ENCODE assay signal across 8 mouse cellular contexts in genomic region chr6:86851561-86851960, GRCm38 (mm10). TPM values are rescaled to one million over a fixed set of nuclear protein-coding genes. Genes with fewer than 3 reads are reported as not detected.
DNase-seq lines count a peak whose midpoint lies in the region; ATAC-seq lines count a peak whose summit lies in the region.

No protein-coding gene starts in this region.

- DNase-seq in adrenal gland, adult 2 months, result peak; percentile 25
- DNase-seq in adrenal gland, postnatal 14 days, result no peak
- DNase-seq in 3T3-L1 (ENCODE audit: low read depth, low spot score), result peak; percentile 42
- no peak for DNase-seq in hindbrain, embryonic 10.5 days (ENCODE audit: low spot score)
- no peak for DNase-seq in liver, embryonic 11.5 days (ENCODE audit: low spot score)
- DNase-seq in cerebellum, adult 8-10 months, result no peak
- DNase-seq in right cerebral cortex, postnatal 36 days (ENCODE audit: low spot score in 2 of 2), result no peak
- no peak for DNase-seq in frontal cortex, postnatal 25 days (ENCODE audit: low spot score in 2 of 2)

- ATAC-seq in liver, embryonic 11.5 days (replicated peaks; ENCODE audit: low FRiP score), result no peak

- WGBS in hindbrain, embryonic 10.5 days, result 24% methylated on average over 1 of the region's 1 CpGs
- 14% methylated on average over 1 of the region's 1 CpGs for WGBS in liver, embryonic 11.5 days

- H3K9ac ChIP-seq in liver, embryonic 11.5 days (ENCODE audit: low read depth, low read length), result peak overlapping the region; percentile 31; the same call in 1 of the 2 replicates

- peaks cover 38% of the 10 kb centered on the region for H3K4me1 ChIP-seq in hindbrain, embryonic 10.5 days (replicated peaks)
- peaks cover 38% of the 10 kb centered on the region for H3K4me1 ChIP-seq in liver, embryonic 11.5 days (replicated peaks; ENCODE audit: control insufficient read depth, insufficient read depth, low read length)

- no peaks in the 10 kb centered on the region for H3K27me3 ChIP-seq in hindbrain, embryonic 10.5 days (ENCODE audit: insufficient read depth, poor library complexity, severe bottlenecking)
- no peaks in the 10 kb centered on the region for H3K27me3 ChIP-seq in liver, embryonic 11.5 days (replicated peaks; ENCODE audit: control insufficient read depth, insufficient read depth, low read length)

- no peaks in the 10 kb centered on the region for H3K9me3 ChIP-seq in hindbrain, embryonic 10.5 days
- no peaks in the 10 kb centered on the region for H3K9me3 ChIP-seq in liver, embryonic 11.5 days (ENCODE audit: control insufficient read depth, low read length)

- peaks cover 25% of the 10 kb centered on the region for H3K36me3 ChIP-seq in hindbrain, embryonic 10.5 days
- 0 out of 2 replicates have a peak, but pooled peaks cover 4% of the 10 kb centered on the region for H3K36me3 ChIP-seq in liver, embryonic 11.5 days (ENCODE audit: control insufficient read depth, insufficient read depth, low read length)

- peak overlapping the region; percentile 84 for H3K4me3 ChIP-seq in hindbrain, embryonic 10.5 days
- H3K4me3 ChIP-seq in liver, embryonic 11.5 days (ENCODE audit: low read depth, low read length), result peak overlapping the region; percentile 85; the same call in 1 of the 2 replicates

- H3K27ac ChIP-seq in hindbrain, embryonic 10.5 days, result peak overlapping the region; percentile 97; the same call in 1 of the 2 replicates
- no peak overlapping the region for H3K27ac ChIP-seq in liver, embryonic 11.5 days (ENCODE audit: low read depth, low read length)

- H3K4me2 ChIP-seq in liver, embryonic 11.5 days, result peak overlapping the region; percentile 88

RNA-seq across cellular contexts. Expression of gene Aak1, which starts 2.2 kb away (rescaled TPM):
- total RNA-seq in adrenal gland, adult 2 months (2021), result 100 to 1,000 TPM in 1 of 2 experiments, 10 to 100 TPM in 1; 97.0 to 100 TPM
- 23.0 and 30.3 TPM in 2 replicates for polyA plus RNA-seq in adrenal gland, adult 2 months (2012; rRNA removed)
- total RNA-seq in adrenal gland, postnatal 14 days (2021), result 81.9 and 88.8 TPM in 2 replicates
- 12.1 and 18.8 TPM in 2 replicates for polyA plus RNA-seq in hindbrain, embryonic 10.5 days (2016; fragmentation: Nextera tagmentation; extraction: Ambion mirVana)
- polyA plus RNA-seq in liver, embryonic 11.5 days (2014; fragmentation: Nextera tagmentation; extraction: Ambion mirVana), result 13.1 TPM in 2 replicates

RNA-seq across cellular contexts. Expression of gene Anxa4, which starts 58.2 kb away (rescaled TPM):
- total RNA-seq in adrenal gland, adult 2 months (2021), result 10 to 100 TPM; 69.6 to 78.0 TPM
- 16.7 TPM in 2 replicates for polyA plus RNA-seq in adrenal gland, adult 2 months (2012; rRNA removed)
- 54.6 and 55.5 TPM in 2 replicates for total RNA-seq in adrenal gland, postnatal 14 days (2021)
- 7.4 and 8.7 TPM in 2 replicates for polyA plus RNA-seq in hindbrain, embryonic 10.5 days (2016; fragmentation: Nextera tagmentation; extraction: Ambion mirVana)
- polyA plus RNA-seq in liver, embryonic 11.5 days (2014; fragmentation: Nextera tagmentation; extraction: Ambion mirVana), result 41.8 and 43.0 TPM in 2 replicates

Comparison
In these comparisons a context has a peak if more than half of its experiments do, and no peak if none do; other contexts are left out.
1. DNase-seq: peak in adrenal gland, adult 2 months (single experiment) and 3T3-L1 (single experiment); none in adrenal gland, postnatal 14 days (single experiment), hindbrain, embryonic 10.5 days (single experiment), liver, embryonic 11.5 days (single experiment), cerebellum, adult 8-10 months (single experiment), right cerebral cortex, postnatal 36 days (0 of 2) and frontal cortex, postnatal 25 days (0 of 2).